Mouse (Mus musculus): ENCODE measurements at regions not wholly inside any gene's neighbourhood (a gene's known extent, or its start where the extent isn't known, plus 50 kb on each side); places are given as distances from the start of the nearest gene placed in this dataset.

DNA sequence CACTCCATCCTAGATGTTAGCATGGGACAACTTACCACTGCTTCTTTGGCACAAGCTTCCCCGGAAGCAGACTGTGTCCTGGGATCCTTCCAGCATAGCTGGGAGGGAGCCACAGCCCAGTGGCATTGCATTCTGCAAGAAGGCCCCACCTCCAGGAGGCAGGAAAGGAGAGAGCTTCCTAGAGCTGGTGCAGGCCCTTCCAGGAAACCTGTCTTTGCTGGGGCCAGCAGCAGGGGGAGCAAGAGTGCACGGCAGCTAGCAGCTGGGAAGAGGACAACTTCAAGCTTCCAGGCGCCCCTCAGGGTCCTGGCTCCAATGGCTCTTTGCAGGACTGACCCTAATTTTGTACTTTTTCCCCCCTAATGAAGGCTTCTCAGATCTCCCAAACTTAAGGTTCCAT is 115.4 kb upstream of the Sorcs3 start:
- peak; percentile 4 for DNase-seq (ENCODE audit: inconsistent ontology term)

DNA sequence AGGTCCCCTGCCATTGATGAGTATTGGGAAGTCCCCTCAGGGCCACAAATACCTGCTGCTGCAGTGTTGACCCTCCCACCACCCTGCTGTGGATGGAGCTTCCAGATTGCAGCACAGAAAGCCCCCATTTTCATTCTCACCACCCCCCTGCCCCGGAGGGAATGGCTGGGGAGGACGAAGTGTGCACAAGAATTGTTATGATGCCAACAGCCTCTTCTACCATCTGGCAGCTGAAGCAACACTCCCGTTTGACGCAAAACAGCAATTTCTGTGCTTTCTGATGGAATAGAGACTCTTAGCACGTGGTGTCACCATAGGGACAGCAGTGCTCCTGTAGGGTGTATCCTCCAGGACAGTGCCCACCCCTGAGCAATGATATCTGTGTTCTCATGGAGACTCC is 108.5 kb upstream of the Sorcs3 start:
- DNase-seq (ENCODE audit: inconsistent ontology term): no peak

DNA sequence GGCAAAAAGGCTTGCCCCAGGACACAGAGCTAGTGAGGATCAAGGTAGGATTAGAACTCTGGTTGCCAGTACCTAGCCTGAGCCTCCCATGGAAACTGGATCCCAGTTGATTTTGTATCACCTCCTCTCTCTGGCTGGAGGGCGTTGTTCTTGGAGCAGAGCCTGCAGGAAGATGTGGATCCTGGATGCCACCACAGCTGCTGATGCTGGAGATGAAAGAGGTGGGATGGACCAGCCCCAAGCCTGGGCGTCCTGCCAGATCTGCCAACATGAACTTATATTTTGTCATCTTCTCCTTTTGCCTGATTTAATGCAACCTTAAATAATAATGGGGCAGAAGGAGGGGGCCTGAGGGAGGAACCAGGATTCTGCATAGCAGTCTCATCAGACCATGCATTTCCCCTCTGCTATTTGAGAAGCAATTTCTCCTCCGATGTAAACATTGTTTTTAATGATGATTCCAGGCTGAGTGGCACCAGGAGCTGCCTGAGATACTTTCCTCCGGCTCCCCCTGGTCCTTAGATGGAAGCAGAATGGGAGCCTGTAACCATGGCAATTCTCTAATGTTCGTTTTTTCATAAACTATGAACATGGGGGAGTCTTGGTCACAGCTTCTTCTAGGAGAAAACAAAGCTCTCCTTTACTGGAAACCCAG is 107.8 kb upstream of the Sorcs3 start:
- DNase-seq (ENCODE audit: inconsistent ontology term): no peak

DNA sequence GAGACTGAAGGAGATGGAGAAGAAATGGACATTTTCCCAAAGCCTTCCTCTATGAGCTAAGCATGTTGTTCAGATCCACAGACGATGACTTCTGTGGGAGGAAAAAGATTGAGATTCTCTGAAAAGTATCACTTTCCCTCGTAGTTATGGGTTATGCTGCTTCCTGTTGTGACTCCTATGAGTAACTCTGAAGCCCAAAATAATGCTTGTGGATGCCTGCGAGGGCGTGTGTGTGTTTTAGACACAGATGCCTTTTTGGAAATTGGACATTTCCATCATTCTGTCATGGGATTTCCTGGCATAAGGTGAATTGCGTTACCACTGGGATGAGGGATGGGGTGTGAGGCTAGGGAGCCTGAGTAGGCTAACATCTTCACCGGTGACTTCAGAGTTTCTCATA is 104.8 kb upstream of the Sorcs3 start:
- no peak for DNase-seq (ENCODE audit: inconsistent ontology term)

DNA sequence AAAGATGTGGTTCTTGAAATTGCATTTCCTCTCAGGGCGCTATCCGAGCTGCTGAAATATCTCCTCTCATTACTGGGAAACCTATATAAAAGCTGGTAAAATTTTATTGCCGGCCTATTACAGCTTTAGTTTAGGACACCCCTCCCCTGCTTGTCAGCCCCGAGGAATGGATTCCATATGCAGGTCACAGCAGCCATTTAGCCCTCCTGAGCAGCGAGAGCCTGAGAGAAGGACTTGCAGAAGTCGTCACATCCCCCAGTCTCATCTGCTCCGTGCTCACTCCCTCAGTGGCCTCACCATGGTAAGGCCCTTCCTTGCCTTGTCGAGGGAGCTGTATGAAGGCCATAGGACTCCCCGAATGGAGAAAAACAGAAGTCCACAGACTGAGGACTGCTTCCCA is 90.7 kb upstream of the Sorcs3 start:
- no peak for DNase-seq (ENCODE audit: inconsistent ontology term)

DNA sequence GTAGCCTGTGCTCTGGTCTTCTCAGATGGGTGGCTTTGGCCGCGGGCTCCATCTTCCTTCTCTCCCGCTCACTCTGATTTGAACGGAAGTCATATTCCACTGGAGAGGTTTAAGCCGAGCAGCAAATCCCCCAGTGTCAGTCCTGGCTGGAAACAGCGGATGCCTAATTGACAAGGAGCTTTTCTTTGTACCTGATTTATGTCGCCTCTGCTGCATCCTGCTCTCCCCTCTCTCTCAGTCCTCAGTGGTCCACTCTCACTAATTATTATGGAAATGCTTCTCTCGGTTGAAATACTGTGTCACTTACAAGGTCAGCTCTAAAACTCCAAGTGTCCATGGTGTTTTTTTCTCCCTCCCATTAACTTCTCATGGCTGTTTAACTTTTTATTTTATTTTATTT is 90.1 kb upstream of the Sorcs3 start:
- no peak for DNase-seq (ENCODE audit: inconsistent ontology term)

DNA sequence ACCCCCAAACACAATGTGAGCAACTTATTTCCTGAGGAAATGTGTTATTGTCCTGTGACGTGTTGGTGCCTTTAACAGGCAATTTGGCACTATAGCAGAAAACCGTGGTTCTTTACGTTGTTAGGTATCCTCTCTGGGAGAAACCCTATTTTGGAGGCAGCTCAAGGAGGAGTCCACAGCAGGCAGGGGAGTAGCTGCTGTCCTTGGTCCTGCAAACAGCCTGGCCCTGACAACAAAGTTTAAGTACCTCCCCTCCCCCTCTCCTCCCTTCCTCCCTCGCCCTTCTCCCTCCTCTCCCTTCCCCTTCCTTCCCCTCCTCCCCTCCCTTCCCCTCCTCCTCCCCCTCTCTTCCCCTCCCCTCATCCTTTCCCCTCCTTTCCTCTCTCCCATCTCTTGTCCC is 89.1 kb upstream of the Sorcs3 start:
- DNase-seq (ENCODE audit: inconsistent ontology term): no peak

DNA sequence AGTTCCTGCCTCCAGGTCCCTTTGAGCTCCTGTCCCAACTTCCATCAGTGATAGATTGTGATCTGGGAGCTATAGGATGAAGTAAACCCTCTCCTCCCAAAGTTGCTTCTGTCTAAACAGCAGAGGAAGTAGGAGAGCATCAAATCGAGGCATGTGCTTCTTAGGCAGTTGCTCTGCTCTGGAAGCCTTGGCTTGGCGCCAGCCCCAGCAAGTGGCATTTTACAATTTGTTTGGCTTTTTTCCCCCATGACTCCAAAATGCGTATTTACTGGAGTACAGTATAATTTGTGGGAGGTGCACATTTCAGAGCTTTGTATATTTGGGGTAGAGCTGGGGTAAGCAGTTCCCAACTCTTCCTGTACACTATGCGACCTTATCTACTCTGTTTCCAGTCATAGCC is 88.2 kb upstream of the Sorcs3 start:
- no peak for DNase-seq (ENCODE audit: inconsistent ontology term)

DNA sequence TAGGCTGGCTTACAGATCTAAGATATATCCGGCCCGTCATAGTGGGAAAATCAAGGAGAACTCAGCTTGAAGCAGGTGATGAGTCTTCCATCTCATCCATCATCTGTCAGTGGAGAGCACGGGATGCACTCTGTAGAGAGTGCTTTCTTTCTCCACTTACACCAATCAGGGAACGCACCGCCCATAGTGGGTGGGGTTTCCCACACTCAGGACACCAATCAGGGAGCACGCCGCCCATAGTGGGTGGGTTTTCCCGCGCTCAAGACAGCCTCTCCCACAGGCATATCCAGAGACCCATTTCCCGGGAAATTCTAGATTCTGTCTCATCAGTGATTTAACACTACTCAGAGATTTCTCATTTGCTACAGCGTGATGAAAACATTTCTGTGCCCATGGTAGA is 83.5 kb upstream of the Sorcs3 start:
- no peak for DNase-seq (ENCODE audit: inconsistent ontology term)

DNA sequence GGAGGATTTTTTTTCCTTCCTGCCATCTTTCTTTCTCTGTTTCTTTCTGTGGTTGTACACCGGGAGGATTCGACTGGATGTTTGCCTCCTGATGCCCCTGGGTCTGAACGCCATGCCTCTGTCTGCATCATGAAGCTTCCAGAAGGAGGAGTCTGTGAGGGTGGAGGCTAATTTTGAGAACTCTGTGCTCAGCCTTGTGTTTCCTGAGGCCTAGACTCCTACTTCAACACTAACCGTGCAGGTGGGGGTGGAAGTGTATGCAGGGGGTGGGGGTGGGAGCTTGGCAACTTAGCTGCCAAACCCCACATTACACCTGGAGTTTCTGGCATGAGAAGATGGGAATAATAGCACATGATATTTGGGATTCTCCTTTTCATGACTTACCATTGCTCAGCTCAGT is 82.0 kb upstream of the Sorcs3 start:
- no peak for DNase-seq (ENCODE audit: inconsistent ontology term)

DNA sequence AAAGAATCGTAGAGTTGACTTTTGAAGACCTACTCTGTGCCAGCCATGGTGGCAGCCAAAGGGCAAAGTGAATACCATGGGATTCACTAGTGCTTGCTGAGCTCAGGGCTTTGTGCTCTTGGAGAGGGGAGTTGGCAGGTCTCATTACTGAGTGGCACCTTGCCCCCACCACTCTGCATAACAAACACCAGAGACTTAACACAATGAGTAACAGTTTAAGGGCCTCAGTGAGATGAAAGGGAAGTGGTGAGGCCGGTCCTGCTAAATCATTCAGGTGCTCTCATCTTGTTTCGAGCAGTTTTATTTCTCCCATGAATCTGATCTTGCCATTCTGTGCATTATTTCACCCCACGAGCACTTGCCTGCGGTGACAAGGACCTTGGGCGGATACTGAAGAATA is 80.1 kb upstream of the Sorcs3 start:
- DNase-seq (ENCODE audit: inconsistent ontology term): no peak

DNA sequence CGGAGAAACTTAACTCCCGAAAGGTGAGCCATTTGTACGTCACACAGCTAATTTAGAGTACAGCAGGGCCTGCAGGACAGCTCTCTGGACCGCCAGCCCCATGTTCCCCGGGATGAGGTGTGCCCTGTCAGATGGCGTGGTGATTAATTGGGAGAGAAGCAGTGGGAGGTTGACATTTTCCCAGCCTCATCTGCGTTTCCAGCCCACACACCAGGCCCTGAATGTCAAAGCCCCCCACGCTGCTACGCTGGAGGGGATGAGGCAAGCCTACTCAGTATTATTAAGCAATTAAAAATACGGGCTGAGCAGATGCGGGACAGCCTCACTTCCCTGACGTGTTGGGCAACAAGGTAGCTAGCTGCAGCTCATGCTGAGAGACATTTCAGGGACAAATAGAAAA is 77.7 kb upstream of the Sorcs3 start:
- DNase-seq (ENCODE audit: inconsistent ontology term): no peak

DNA sequence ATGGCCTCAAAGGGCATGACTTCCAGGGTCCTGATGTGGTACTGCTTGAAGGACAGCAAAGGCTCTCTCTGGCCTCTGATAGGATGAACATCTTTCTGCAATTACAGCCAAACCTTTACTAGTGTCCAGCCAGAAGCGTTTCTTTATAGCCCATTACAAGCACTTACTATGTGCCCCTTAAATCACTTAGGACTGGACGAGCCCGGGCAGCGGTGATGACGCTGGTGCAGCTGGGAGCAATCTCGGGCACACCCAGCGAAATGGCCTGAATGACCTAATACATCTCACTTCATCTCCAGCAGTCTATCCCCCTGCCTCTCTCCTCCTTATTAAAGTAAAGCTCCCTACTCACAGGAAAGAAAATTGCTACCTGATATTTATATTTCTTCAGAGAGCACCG is 69.6 kb upstream of the Sorcs3 start:
- no peak for DNase-seq (ENCODE audit: inconsistent ontology term)

DNA sequence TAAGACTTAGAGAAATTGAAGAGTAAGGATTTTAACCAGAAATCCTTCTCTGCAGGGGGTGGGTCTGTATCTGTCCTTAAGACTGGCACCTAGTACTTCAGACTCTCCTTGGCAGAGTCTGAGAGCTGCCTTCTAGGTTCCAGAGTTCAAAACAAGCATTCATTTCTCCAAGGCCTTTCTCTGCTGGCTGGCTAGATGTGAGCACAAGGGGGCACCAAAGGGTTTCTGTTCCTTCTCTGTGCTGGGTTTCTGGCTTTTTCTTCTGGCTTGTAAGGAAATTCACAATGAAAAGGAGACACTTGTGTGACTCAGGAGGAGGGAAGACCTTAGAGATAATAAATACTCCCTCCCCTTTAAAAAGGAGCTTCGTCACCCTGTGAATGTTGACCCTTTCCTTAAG is 61.7 kb upstream of the Sorcs3 start:
- peak; percentile 14 for DNase-seq (ENCODE audit: inconsistent ontology term)

Measured in Muller cell, postnatal 12 days (primary cell).